Mouse (Mus musculus): Measurements from ENCODE around the gene 1700001P01Rik. TPM values are rescaled to one million over a fixed set of nuclear protein-coding genes. Genes with fewer than 3 reads are reported as not detected.
"Not testable (repeated sequence)": the region's sequence is repeated elsewhere in the genome, so short reads cannot be mapped to it uniquely, and the experiment has no call there.

Gene 1700001P01Rik
- total RNA-seq, 2 experiments from 2014 or later, result 0.63 to 1.3 TPM

DNA sequence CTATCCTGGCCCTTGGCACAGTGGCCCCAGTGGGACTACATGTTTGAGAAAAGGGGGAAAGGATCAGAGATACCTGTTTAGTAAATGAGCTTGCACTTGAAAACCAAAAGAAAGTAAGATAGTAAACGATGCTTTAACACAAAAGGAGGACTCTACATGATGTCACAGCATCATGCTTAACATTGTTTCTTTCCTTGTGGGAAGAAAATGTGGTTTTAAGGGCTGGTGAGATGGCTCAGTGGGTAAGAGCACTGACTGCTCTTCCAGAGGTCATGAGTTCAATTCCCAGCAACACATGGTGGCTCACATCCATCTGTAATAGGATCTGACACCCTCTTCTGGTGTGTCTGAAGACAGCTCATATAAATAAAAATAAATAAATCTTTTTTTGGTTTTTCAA, 17.6 kb downstream of the 1700001P01Rik start:
- DNase-seq (ENCODE audit: extremely low spot score in 1 of 2, low spot score in 1 of 2), result no peak

DNA sequence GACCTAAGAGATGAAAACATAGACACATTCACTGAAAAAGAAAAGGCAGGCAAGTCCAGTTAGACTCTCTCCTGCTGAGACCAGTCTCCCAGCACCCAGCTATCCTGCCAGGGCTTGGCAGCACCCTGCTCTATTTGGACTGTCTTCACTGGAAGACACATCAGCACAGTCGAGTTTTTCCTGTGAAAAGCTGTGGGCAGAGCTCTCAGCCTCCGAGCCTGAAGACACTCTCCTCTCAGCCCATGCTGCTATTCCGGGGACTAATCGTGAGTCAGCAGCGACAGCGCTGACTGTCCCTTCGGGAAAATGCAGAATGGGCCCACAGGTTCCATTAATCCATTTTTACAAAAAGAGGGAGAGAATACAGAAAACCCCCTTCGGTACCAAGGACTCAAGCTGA, 22.4 kb downstream of the 1700001P01Rik start:
- no peak for DNase-seq (ENCODE audit: extremely low spot score in 1 of 2, low spot score in 1 of 2)

DNA sequence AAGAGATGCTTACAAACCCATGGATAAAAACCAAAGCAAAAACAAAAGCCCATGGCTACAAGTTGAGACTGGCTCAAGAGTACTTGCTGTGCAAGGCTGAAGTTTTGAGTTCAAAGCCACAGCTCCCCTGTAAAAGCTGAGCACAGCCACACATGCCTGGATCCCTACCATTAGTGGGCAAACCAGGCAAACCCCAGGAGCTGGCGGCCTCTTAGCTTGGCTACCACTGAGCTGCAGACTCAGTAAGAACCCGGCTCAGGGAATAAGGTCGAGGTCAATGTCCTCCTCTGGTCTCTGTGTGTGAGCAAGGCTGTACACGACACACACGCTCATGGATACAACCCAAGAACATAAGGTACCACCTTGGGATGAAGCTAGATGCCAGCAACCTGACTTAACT, 27.2 kb downstream of the 1700001P01Rik start:
- DNase-seq (ENCODE audit: extremely low spot score in 1 of 2, low spot score in 1 of 2), result no peak

DNA sequence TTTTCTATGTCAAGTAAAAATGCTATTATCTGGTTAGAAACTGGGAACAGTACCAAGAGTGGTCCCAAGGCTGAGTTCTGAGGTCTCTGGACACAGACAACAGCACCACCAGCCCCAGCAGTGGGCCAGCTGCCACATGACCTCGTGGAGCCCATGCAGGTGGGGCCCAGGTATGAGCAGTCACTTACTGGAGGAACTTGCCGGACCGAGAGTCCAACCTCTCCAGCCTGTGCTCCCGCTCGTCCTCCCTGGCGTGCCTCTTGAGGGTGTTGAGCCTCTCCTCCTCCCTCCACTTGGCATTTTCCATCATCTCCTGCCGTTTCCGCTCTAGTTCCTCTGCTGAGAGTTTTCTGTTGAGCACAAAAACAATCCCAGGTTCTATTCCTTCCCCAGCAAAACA, 27.9 kb downstream of the 1700001P01Rik start:
- DNase-seq (ENCODE audit: extremely low spot score in 1 of 2, low spot score in 1 of 2), result no peak

DNA sequence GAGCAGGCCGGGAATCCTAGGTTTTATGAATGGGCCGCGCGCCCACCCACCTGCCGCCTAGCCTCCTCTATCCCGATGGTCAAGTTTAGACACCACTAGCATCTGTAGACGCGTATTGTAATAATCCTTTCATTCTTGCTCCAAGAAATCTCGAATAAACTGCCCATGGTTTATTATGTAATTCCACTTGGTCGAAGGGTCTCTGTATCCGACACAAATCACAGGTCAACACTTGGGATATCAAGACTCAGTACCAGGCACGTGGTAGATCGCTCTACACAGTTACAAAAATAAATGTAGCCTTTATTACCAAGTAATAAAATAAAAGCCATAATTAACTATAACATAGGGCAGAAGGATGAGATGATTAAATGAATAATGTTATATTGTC, 30.4 kb downstream of the 1700001P01Rik start:
- DNase-seq (ENCODE audit: extremely low spot score in 1 of 2, low spot score in 1 of 2), result no peak

DNA sequence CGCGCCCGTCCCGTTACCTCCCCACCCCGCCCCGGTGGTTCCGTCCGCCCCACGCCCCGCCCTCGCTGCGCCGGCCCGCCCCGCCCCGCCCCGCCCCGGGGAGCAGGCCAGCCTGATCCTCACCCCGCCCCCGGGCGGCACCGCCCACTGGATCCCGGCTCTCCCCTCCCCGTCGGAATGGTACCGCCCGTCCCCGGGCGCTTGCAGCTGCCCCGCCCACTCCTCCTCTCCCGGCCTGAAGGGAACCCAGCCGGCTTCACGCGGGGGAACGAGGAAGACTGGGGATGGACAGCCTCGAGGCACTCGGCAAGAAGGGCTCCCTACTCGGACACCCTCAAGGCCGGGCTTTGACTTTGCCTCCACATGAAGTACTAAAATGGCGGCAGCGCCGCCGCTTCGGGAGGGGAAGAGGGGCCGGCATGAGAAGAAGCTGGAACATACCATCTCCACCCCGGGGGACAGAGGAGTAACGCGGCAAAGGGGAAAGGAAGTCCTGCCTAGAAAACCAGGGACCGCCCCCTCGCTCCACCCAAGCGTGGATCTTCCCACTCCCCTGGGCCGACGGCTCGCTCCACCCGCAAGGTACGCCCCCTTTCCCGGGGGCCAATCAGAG, 30.9 kb downstream of the 1700001P01Rik start:
- DNase-seq (ENCODE audit: extremely low spot score in 1 of 2, low spot score in 1 of 2), result peak; percentile 91 to 99

DNA sequence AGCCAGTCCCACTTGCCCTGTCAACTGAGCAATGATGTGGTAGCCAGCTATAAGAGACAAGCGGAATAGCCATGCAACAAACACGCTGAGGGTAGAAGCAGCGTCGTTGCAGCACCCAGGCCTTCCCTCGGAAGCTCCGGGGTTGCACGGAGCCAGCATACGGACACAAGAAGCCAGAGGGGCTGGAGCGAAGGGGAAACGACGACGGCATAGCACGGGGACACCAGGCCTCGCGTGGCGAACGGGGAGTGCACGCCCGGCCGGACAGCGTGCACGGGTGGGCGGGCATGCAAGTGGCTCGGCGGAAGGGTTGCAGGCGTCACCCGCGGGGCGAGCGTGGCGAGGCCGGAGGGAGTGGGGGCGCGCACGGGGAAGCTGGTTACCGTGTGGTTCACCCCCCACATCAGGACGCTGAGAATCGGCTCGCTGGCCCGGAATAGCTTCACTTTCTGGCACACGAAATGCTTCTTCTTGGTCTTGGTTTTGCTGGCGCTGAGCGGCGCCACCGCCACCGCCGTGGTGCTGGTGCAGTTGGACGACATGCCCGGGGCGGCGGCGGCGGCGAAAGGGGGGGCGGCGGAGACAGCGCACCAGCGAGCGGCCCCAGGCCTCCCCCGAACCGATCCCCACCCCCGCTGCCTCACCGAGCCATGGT, 31.5 kb downstream of the 1700001P01Rik start, which contains the start of gene Pip4k2b:
Gene Pip4k2b, minus strand, starts transcription at position 642 of the 655 bp plus-strand sequence.
- no peak for DNase-seq (ENCODE audit: extremely low spot score in 1 of 2, low spot score in 1 of 2)

DNA sequence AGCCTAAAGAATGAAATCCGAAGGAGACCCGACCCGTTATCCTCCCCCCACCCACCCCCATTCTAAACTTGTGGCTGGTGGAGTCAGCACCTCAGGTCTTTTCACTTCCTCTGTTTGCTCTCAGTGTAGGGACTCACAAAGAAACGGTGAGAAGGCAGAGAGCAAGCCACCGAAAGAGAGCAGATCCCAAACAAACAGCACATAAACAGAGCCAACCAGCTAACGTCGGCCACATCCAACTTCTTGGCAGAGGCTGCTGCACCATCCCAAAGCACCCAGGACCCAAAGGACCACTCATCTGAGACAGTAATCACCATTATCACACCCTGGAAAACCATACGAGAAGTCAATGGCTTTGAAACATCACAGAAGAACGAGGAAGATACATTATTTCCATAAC, 32.3 kb downstream of the 1700001P01Rik start:
- no peak for DNase-seq (ENCODE audit: extremely low spot score in 1 of 2, low spot score in 1 of 2)

DNA sequence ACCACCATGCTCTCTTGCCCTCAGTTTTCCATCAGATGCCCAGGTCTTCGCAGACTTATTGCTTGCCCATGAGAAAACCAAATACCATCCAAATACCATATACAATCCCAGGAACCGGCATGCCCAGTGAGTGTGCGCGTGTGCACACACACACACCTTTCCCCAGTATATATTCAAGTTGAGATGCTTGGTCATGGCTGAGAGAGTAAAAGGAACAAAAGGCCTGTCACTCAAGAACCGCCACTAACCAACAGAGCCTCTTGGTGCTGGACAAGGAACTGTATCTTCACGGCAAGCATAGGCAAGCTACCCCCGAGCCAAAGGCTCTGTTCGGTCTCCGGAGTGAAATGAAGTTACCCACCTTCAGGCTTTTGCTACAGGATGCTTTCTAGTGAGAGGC, 33.1 kb downstream of the 1700001P01Rik start:
- DNase-seq (ENCODE audit: extremely low spot score in 1 of 2, low spot score in 1 of 2), result no peak

DNA sequence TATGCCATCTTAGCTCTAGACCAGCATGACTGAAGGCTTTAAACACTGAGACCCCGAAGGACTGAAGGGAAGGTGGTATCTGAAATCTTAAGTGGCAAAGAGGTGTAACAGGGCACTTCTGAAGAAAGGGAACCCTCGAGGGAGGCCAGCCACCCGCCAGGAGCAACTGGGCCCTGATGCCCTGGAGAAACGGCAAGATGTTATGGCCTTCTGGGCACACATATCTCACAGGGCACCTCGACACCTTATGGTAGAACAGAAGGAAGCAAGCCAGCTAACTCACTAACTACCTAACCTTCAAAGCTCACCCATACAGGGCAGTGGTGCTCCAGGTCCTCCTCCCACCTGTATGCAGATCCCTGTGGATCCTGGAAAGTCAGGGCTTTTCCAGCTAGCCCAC, 33.6 kb downstream of the 1700001P01Rik start:
- DNase-seq (ENCODE audit: extremely low spot score in 1 of 2, low spot score in 1 of 2), result no peak

DNA sequence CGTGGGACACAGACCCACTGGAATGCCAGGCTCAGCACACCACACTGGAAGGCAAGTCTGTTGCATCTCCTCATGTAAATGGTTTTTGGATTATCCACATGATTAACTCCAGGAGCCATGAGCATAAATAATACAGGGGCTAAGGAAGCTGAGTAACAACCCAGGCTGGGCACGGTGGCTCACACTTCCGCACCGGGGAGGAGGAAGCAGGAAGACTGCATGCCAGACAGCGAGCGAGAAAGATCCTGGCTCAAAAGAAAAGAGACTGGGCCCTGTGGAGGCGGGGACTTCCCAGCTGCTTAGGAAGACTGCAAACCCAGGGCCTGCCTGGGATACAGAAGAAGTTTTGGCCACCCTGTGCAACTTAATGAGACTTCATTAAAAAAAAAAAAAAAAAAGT, 35.5 kb downstream of the 1700001P01Rik start:
- DNase-seq (ENCODE audit: extremely low spot score in 1 of 2, low spot score in 1 of 2), result no peak

DNA sequence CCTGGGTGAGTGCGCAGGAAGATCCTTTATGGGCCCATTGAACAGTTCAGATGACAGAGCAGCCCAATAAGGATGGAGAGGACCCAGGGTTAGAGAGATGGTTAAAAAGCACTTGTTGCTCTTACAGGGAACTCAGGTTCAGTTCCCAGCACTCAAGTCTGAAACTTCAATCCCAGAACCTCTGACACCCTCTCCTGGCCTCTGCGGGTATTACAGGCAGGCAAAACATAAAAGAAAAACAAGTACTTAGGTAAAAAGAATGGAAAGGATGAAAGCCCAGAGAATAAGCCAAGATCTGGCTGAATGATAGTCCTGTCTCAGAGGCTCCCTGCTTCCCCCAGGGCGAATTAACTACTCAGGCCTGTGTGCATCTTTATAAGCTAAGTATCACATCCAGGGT, 36.6 kb downstream of the 1700001P01Rik start:
- no peak for DNase-seq (ENCODE audit: extremely low spot score in 1 of 2, low spot score in 1 of 2)

DNA sequence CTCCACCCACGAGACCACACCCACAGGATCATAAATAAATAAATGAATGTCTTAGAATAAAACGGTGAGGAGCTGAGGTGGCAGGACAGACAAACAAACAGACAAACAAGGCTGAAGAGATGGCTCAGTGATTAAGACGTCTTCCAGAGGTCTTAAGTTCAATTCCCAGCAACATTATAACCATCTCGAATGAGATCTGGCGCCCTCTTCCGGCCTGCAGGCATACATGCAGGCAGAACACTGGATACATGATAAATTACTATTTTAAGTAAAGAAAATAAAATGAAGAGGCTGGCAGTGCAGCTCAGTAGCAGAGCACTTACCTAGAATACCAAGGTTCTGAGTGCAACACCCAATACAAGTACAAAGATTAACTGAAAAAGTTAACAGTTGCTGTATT, 37.0 kb downstream of the 1700001P01Rik start:
- no peak for DNase-seq (ENCODE audit: extremely low spot score in 1 of 2, low spot score in 1 of 2)

DNA sequence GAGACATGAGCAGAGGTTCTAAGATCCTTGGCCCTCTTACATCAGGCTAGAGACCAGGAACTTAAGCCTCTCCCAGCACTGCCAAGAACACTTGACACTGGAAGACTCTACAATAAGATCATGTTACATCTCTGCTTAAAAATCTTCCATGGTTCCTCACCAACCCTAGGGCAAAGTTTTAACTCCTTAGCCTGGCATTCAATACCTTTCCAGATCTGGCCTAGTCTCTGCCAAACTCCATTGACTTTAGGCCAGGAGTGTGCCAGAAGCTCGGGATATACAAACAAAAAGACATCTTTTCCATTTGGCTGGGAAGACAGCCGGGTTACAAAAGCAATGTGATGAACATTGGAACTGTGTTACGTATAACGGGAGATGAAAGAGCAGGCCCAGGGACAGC, 38.1 kb downstream of the 1700001P01Rik start:
- DNase-seq (ENCODE audit: extremely low spot score in 1 of 2, low spot score in 1 of 2), result no peak

DNA sequence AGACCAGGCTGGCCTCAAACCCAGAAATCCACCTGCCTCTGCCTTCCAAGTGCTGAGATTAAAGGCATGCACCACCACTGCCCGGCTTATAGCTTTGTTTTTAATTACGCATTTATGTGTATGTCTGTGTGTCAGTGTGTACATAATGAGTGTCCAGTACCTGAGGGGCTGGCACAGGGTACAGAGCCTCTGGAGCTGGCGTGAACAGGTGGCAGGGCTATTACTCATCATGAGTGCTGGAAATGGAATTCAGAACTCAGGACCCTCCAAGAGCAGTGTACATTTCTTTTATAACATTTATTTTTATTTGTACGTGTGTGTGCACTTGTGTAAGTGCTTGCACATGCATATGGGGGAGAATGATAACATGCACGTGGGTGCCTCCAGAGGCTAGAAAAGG, 39.1 kb downstream of the 1700001P01Rik start:
- no peak for DNase-seq (ENCODE audit: extremely low spot score in 1 of 2, low spot score in 1 of 2)

DNA sequence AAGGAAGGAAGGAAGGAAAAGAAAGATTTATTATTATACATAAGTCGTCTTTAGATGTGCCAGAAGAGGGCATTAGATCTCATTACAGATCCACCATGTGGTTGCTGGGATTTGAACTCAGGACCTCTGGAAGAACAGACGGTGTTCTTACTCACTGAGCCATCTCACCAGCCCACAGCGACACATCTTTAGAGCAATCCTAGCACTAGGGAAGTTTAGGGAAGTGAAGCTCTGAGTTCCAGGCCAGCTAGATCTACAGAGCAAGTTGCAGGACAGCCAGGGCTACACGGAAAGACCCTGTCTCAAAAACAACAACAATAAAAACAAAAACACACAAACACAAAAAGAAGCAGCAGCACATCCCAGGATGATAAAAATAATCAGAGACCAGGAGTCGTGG, 40.9 kb downstream of the 1700001P01Rik start:
- DNase-seq (ENCODE audit: extremely low spot score in 1 of 2, low spot score in 1 of 2), result not testable (repeated sequence)

DNA sequence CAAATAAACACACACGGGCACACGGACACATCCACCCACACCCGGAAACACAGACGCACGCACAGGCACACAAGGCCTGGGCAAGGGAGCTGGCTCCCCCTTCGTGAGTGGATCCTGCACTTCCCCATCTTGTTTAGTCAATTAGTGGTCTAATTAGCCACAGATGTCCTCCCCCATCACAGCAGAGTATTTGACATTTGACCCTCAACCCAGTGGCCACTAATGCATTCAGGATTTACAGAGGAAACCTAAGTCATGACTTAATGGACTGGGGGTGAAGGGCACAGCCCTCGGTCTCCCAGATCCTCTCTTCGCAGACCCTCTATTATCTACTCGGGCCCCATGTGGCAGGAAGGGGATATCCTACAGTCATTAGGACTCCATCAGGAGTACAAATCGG, 42.0 kb downstream of the 1700001P01Rik start:
- no peak for DNase-seq (ENCODE audit: extremely low spot score in 1 of 2, low spot score in 1 of 2)

DNA sequence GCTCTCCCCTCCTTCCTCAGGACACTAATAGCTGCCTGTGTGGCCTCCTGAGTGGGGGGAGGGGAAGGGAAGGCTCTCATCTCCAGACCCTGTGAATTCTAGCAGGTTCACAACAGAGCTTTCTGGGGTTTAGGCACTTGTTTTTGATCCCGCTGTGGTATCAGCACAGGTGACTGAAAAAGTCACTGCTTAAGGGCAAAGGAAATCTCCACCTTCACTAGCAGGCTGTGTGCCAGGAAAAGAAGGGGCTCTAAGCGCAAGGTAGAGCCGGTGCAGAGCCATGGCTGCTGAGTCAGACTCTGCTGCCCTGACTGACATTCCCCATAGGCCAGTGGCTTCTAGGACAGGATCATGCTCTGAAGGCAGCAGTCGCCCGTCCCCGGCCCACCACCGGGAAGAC, 47.0 kb downstream of the 1700001P01Rik start:
- DNase-seq (ENCODE audit: extremely low spot score in 1 of 2, low spot score in 1 of 2), result no peak

DNA sequence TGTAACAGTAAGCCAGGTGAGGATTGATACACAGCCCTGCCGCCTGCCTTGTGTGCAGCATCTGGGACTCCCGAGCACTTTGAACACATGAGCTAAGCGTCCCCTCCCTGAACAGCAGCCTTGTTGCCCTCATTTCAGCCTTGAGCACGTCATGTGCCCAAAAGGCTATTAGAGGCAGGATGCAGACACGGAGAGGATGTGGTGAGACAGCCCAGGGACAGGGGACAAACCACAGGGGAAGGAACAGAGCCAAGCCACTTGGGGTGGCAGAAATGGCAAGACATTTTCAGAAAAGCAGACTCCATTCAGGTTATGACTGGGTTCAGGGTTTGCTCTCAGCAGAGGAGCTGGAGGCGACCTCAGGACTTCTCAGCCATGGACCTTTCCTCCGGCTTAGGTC, 47.4 kb downstream of the 1700001P01Rik start:
- no peak for DNase-seq (ENCODE audit: extremely low spot score in 1 of 2, low spot score in 1 of 2)

DNA sequence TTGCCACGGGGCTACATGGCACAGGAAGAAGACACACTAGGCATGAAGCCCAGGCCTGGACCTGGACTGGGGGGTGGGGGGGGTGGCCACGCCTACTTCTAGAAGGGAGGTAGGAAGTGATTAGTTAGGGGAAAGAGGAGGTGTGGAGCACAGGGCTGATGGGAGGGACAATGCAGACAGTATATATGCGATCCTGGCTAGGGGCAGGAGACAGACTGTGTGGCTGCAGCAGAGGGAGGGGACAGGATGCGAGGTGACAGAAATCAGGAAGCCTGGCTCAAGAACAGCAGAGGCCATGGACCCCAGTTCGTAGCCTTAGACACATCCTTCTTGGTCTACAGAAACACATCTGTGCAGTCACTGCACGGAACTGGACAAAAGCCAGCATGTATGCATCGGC, 52.0 kb downstream of the 1700001P01Rik start:
- no peak for DNase-seq (ENCODE audit: extremely low spot score in 1 of 2, low spot score in 1 of 2)
